In genomic region chr14:62879497-62879896, GRCm38 (mm10) we compare ENCODE assay signal across 7 mouse cellular contexts. TPM values are rescaled to one million over a fixed set of nuclear protein-coding genes. Genes with fewer than 3 reads are reported as not detected.
DNase-seq lines count a peak whose midpoint lies in the region; ATAC-seq and TF ChIP-seq lines count a peak whose summit lies in the region.

No protein-coding gene starts in this region.

- 20% methylated on average over 5 of the region's 5 CpGs for WGBS in embryonic facial prominence, embryonic 13.5 days
- WGBS in heart, adult 2 months = 11% methylated on average over 5 of the region's 5 CpGs
- 11% methylated on average over 5 of the region's 5 CpGs for WGBS in midbrain, embryonic 13.5 days
- 19% methylated on average over 5 of the region's 5 CpGs for WGBS in small intestine, adult 2 months

- H3K79me2 ChIP-seq in heart, adult 2 months (replicated peaks; ENCODE audit: control insufficient read depth, insufficient read depth, low read length) = no peaks in the 10 kb centered on the region; the same call in none of the 2 replicates

- intact Hi-C loops in heart, adult 2 months (cut with DNase I) = loop anchor here (1.0 to 2.0 kb wide), 2 partner anchors 41 to 58 kb away; no protein-coding TSS in a partner anchor
- intact Hi-C loops in left cerebral cortex, postnatal 4 days (cut with DNase I) = no loop called here

- peak; percentile 82 to 86 for DNase-seq in adrenal gland, postnatal 36 days
- peak; percentile 79 to 84 for DNase-seq in heart, adult 2 months
- peak; percentile 77 for DNase-seq in kidney, adult 18-20 months
- peak; percentile 61 for DNase-seq in left cerebral cortex, postnatal 4 days

- no peak for ATAC-seq in embryonic facial prominence, embryonic 13.5 days (ENCODE audit: insufficient number of reproducible peaks, insufficient read depth, low FRiP score, low TSS enrichment, low read depth)
- ATAC-seq in midbrain, embryonic 13.5 days = peak; percentile 76

- no peak overlapping the region for H3K4me3 ChIP-seq in embryonic facial prominence, embryonic 13.5 days
- no peak overlapping the region for H3K4me3 ChIP-seq in heart, adult 2 months
- no peak overlapping the region for H3K4me3 ChIP-seq in midbrain, embryonic 13.5 days (replicated peaks)
- H3K4me3 ChIP-seq in small intestine, adult 2 months (ENCODE audit: low read depth, low read length) = no peak overlapping the region

- no peaks in the 10 kb centered on the region for H3K27me3 ChIP-seq in embryonic facial prominence, embryonic 13.5 days
- no peaks in the 10 kb centered on the region for H3K27me3 ChIP-seq in heart, adult 2 months (ENCODE audit: control insufficient read depth, insufficient read depth, low read length)
- no peaks in the 10 kb centered on the region for H3K27me3 ChIP-seq in midbrain, embryonic 13.5 days
- no peaks in the 10 kb centered on the region for H3K27me3 ChIP-seq in small intestine, adult 2 months (ENCODE audit: control insufficient read depth, insufficient read depth, low read length)

- peaks cover 31% of the 10 kb centered on the region for H3K4me1 ChIP-seq in embryonic facial prominence, embryonic 13.5 days
- H3K4me1 ChIP-seq in heart, adult 2 months (ENCODE audit: control insufficient read depth, insufficient read depth, low read length) = peaks cover 33% of the 10 kb centered on the region
- peaks cover 50% of the 10 kb centered on the region for H3K4me1 ChIP-seq in midbrain, embryonic 13.5 days (replicated peaks)
- H3K4me1 ChIP-seq in small intestine, adult 2 months (ENCODE audit: control insufficient read depth, insufficient read depth, insufficient read length, low read length) = peaks cover 7% of the 10 kb centered on the region; the same call in 1 of the 2 replicates

- no peak overlapping the region for H3K9ac ChIP-seq in embryonic facial prominence, embryonic 13.5 days
- H3K9ac ChIP-seq in heart, adult 2 months (ENCODE audit: low read depth, low read length) = no peak overlapping the region; the same call in 1 of the 2 replicates
- H3K9ac ChIP-seq in midbrain, embryonic 13.5 days (replicated peaks) = no peak overlapping the region

- no peaks in the 10 kb centered on the region for H3K9me3 ChIP-seq in embryonic facial prominence, embryonic 13.5 days
- no peaks in the 10 kb centered on the region for H3K9me3 ChIP-seq in midbrain, embryonic 13.5 days

- no peak for TF ChIP-seq POLR2A in heart, adult 2 months (IDR thresholded peaks at IDR 0.05; ENCODE audit: insufficient read depth, low read depth, low read length)
- TF ChIP-seq POLR2A in small intestine, adult 2 months (IDR thresholded peaks at IDR 0.05; ENCODE audit: low read depth, low read length) = no peak

- H3K36me3 ChIP-seq in embryonic facial prominence, embryonic 13.5 days = no peaks in the 10 kb centered on the region
- H3K36me3 ChIP-seq in heart, adult 2 months (ENCODE audit: control insufficient read depth, insufficient read depth, low read length) = peaks cover 35% of the 10 kb centered on the region
- no peaks in the 10 kb centered on the region for H3K36me3 ChIP-seq in midbrain, embryonic 13.5 days
- H3K36me3 ChIP-seq in small intestine, adult 2 months (ENCODE audit: control insufficient read depth, insufficient read depth, low read length) = no peaks in the 10 kb centered on the region

- no peak overlapping the region for H3K4me2 ChIP-seq in embryonic facial prominence, embryonic 13.5 days
- H3K4me2 ChIP-seq in midbrain, embryonic 13.5 days (replicated peaks) = 0 out of 2 replicates have a peak overlapping the region, but pooled peaks have one; percentile 1

- peak; percentile 84 for TF ChIP-seq CTCF in heart, adult 2 months (IDR thresholded peaks at IDR 0.05)
- peak; percentile 59; the same call in 1 of the 2 replicates for TF ChIP-seq CTCF in small intestine, adult 2 months (IDR thresholded peaks at IDR 0.05; ENCODE audit: extremely low read depth, insufficient read length, insufficient replicate concordance, low read depth, low read length)

- peak overlapping the region; percentile 51 for H3K27ac ChIP-seq in embryonic facial prominence, embryonic 13.5 days
- peak overlapping the region; percentile 80 for H3K27ac ChIP-seq in heart, adult 2 months
- H3K27ac ChIP-seq in midbrain, embryonic 13.5 days = peak overlapping the region; percentile 77
- peak overlapping the region; percentile 42; the same call in 1 of the 2 replicates for H3K27ac ChIP-seq in small intestine, adult 2 months (ENCODE audit: insufficient read depth, low read depth, low read length)

- 0 out of 2 replicates have a peak, but pooled peaks have one; percentile 60 for TF ChIP-seq EP300 in heart, adult 2 months (IDR thresholded peaks at IDR 0.05; ENCODE audit: insufficient read depth, low read depth, low read length)

RNA-seq across cellular contexts. Expression of gene Wdfy2, which starts 42.0 kb away (rescaled TPM):
- total RNA-seq in adrenal gland, postnatal 36 days (2021) = 10 to 100 TPM; 33.4 to 41.0 TPM
- polyA plus RNA-seq in embryonic facial prominence, embryonic 13.5 days (2015; fragmentation: Nextera tagmentation; extraction: Ambion mirVana) = 7.4 and 9.2 TPM in 2 replicates
- 1 to 10 TPM; 6.5 to 6.7 TPM for total RNA-seq in heart, adult 2 months (2021)
- polyA plus RNA-seq in heart, adult 2 months (2012; rRNA removed) = 5.0 and 8.0 TPM in 2 replicates
- total RNA-seq in left cerebral cortex, postnatal 4 days (2021) = 10 to 100 TPM; 15.6 to 15.8 TPM
- polyA plus RNA-seq in midbrain, embryonic 13.5 days (2015; fragmentation: Nextera tagmentation; extraction: Ambion mirVana) = 8.4 and 9.1 TPM in 2 replicates
- 1.5 and 2.6 TPM in 2 replicates for polyA plus RNA-seq in small intestine, adult 2 months (2012; rRNA removed)
